Mouse (Mus musculus) heart, postnatal 0 days (tissue): Measurements from ENCODE around the gene Rp9.

Source experiments
- CTCF ChIP-seq: IDR thresholded peaks from 2 replicates; pipeline ENCODE4 v1.5.1; 2016; ENCODE audit warnings: antibody characterized with exemption, control low read depth, low read depth
- EP300 ChIP-seq: IDR thresholded peaks from 2 replicates; pipeline ENCODE4 v1.6.1; 2016; ENCODE audit warnings: antibody characterized with exemption, low read depth

DNA sequence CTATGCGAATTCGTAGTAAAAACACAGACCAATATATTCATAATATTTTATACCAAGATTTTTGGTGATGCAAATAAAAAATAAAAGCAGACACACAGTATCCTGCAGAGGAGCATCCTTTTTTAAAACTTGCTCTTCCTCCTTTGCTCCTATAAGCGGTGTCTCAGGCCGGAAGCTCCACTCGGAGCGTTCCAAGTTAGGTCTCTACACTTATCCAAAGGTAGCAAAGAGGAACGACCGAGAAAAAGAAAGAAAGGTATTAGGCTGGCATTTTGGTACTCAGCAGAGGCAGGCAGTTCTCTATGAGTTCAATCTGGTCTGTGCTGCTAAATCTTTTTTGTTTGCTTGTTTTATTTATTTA, 664 bp downstream of the Rp9 start:
- no peak for TF ChIP-seq CTCF
- no peak for TF ChIP-seq EP300
